Mouse (Mus musculus) brain, embryonic 14.5 days (tissue): Measurements from ENCODE around the gene Clba1.

Experiments
- CTCF ChIP-seq: fragments of 200-500 bp; IDR thresholded peaks from 2 replicates; pipeline ENCODE4 v1.5.1; 2012; ENCODE audit warnings: inconsistent platforms, mild to moderate bottlenecking, moderate library complexity, borderline replicate concordance; ENCODE audit not compliant: insufficient read depth, insufficient read length; ENCODE audit errors: extremely low read depth
- POLR2A ChIP-seq: fragments of 200-500 bp; IDR thresholded peaks from 2 replicates; pipeline ENCODE4 v1.6.1; 2012; ENCODE audit warnings: mild to moderate bottlenecking, inconsistent platforms, borderline replicate concordance; ENCODE audit not compliant: poor library complexity, insufficient read depth, insufficient read length, severe bottlenecking; ENCODE audit errors: extremely low read depth

DNA sequence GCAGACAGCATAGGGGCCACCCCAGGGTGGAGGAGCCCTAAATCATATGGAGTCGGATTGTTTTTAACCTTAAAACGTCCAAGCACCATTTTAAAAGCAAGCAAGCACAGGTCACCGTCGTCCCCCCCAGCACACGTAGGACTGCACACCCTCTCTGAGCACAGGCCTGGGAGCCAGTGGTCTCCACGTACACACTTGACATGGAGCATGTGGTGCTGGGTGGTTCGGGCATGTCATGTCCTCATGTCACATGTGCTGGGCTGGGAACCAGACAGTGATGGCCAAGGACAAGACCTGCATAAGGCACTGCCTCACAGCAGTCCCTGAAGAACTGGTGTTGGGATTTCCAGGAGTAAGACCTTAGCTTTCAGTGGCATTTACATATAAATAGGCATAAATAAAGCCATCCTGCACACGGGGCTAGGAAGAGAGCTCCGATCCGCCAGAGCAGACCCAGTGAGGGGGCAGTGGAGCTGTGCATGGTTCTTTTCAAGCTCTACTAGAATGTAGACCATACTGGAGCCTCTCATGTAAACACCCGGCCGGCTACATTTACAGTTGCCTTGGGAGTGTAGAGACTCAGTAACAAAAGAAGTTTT lies 11.8 kb downstream of the Clba1 start:
- TF ChIP-seq CTCF = no peak
- no peak for TF ChIP-seq POLR2A
